Mouse (Mus musculus) E14TG2a.4 (cell line): Measurements from ENCODE around the gene Zfyve9.
A peak's percentile ranks its signal among the peaks of the same experiment; 100 is the strongest.

ENCODE experiments used
- CTCF ChIP-seq: conservative IDR thresholded peaks from 2 replicates; pipeline ENCODE4 v1.5.1; 2014; ENCODE audit warnings: low read length
- NANOG ChIP-seq: IDR thresholded peaks from 2 replicates; pipeline ENCODE4 v1.6.1; 2014; ENCODE audit warnings: borderline replicate concordance, low read length, mixed read lengths

- TF ChIP-seq CTCF (peak; percentile 76), NANOG (no peak)
Measured at GRCm38 (mm10) chr4:108696934-108697333, 83.7 kb downstream of the Zfyve9 start.
